Mouse (Mus musculus): ENCODE data around the gene Igfbp2. TPM values are rescaled to one million over a fixed set of nuclear protein-coding genes. Genes with fewer than 3 reads are reported as not detected.

Igfbp2 gene
- total RNA-seq (2014; fragmentation: Nextera tagmentation) (not detected in 2 replicates), total RNA-seq (2017) (not detected in 2 replicates)

DNA sequence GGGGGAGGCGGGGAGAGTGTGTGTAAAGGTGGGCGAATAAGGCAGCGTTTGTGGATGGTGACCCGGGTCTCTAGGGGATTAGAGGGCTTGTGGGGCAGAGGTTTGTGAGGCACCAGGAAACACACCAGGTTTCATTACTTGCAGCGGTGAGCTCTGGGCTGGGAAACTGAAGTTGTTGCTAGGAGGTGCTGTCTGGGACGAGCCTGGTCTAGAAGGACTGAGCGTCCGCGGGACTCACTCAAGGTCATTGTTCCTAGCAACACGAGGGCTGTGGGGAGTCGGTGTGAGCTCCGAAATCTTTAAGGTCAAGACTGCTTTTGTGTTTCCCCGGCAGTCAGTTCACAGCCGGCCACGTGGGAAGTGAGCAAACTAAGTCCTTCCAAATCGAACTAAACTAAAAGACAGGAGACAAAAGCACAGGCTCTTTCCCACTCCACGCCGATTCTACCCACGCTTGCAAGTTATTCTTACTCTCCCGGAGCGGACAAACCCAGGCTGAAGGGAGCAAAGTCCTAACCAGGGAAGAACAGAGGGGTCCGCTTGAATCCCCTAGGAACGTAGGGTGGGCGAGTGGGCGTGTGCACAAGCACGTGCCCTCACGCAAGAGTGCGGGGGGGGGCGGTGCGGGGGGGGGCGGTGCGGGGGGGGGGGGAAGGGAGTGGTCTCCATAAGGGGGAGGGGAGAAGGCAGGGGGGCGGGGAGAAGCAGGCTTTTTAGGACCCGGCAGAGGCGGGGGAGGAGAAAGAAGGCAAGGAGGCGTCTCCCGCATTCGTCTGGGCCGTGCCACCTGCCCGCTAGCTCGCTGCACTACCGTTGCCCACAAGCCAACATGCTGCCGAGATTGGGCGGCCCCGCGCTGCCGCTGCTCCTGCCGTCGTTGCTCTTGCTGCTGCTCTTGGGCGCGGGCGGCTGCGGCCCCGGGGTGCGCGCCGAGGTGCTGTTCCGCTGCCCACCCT, at the start of gene Igfbp2:
Igfbp2 (plus strand) TSS at position 753 of the 956 bp plus-strand sequence.
- ATAC-seq (replicated peaks; ENCODE audit: low FRiP score, low TSS enrichment, poor library complexity, severe bottlenecking) = no peak

DNA sequence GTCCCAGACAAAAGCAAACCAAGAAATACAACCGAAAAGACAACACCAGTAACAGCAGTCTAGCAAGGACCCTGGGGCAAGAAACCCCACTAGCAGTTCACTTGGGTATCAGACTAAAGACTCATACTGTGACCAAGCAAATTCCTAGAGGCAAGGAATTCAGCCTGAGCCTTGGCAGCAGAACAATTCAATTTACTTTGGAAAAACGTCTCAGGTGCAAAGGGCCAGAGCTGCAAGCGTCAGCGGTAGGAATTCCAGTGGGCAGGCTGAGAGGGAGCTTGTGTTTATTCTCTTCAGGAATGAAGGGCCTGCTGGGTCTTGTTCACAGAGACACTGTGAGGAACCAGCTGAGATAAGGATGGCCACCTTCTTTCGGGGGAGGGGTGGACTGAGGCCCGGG, 45.5 kb upstream of the Igfbp2 start:
- ATAC-seq (replicated peaks; ENCODE audit: low FRiP score, low TSS enrichment, poor library complexity, severe bottlenecking) = no peak

DNA sequence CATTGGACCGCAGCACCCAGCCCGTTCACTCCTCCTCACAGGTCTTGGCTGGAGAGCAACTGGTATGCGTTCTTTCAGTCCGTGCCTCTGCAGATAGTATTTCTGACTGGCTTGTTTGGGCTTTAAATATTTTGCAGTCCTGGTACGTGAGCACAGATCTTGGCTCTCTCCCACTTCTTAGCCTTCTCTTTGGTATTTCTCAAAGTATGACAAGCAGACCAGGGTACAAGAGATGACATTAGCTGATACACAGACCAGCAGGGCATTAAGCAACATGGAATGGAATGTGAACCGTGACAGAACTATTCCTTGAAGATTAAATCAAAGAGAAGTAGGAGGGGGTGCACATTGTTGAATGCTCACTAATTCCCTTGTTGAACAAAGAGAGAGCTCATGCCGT, 43.6 kb upstream of the Igfbp2 start:
- no peak for ATAC-seq (replicated peaks; ENCODE audit: low FRiP score, low TSS enrichment, poor library complexity, severe bottlenecking)

DNA sequence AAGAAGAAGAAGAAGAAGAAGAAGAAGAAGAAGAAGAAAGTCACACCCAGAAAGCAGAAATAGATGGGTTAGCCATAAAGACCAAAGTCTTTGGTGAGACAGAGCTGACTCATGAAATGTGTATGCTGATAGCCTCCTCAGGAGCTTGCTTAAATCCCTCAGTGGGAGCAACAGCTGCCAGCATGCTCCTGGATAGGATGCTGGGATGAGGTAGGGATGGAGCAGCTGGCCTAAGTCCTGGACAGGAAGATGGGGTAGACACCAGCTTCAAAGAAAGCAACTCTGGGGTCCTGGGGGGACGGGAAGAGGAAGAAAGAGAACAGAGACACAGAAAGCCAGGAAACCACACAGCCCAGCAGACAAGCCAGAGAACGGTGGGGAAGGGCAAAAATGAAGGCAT, 41.0 kb upstream of the Igfbp2 start:
- no peak for ATAC-seq (replicated peaks; ENCODE audit: low FRiP score, low TSS enrichment, poor library complexity, severe bottlenecking)

DNA sequence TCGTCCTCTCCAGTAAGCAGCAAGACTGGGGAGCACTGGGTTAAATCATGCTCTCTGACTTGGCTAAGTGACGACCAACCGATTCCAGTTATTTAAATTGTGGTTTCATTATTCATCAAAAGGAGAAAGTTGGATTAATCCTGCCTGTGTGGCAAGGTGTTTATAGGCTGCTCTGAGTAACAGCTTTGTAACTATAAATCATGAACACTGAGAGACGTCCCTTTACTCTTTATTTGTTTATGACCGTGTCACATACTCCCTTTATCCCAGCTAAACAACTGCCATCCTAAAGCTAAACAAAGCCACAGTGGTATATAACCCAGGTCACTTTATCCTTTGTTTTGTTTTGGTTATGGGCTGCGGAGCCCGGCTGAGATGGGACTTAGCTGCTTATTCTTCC, 40.3 kb upstream of the Igfbp2 start:
- no peak for ATAC-seq (replicated peaks; ENCODE audit: low FRiP score, low TSS enrichment, poor library complexity, severe bottlenecking)

DNA sequence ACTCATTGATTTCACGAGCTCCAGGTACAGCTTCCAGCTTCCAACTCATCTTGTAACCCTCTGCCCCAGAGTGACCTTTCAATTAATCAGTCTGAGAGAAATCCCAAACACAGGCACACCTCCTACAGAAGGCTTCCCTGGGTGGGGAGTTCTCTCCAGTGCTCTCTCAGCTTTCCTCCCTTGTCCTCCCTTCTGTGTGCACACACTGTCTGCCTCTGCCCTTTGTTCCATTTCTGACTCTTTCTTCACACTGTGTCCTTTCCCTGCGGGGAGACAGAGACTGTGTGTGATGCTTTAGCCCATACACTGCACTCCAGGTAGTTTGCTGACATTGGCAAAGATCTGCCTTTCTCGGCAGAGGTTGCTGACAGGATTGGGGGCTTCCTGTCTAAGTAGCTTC, 33.6 kb upstream of the Igfbp2 start:
- ATAC-seq (replicated peaks; ENCODE audit: low FRiP score, low TSS enrichment, poor library complexity, severe bottlenecking) = no peak

DNA sequence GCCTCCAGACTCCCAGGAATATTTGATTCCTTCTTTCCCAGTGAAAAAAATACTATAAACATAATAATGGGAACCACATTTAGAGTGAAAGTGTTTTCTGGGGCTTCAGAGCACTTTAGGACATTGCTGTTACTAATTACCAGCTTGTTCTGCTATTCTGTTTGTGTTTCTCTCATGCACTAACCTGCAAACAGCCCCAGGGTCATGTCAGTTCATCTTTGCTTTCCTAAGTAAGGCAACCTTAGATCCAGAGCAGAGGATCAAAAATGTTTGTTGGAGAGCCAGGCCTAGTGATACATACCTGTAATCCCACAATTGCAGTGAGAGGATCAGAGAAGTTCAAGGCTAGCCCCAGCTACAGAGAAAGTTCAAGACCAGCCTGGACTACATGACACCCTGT, 32.6 kb upstream of the Igfbp2 start:
- ATAC-seq (replicated peaks; ENCODE audit: low FRiP score, low TSS enrichment, poor library complexity, severe bottlenecking) = no peak

DNA sequence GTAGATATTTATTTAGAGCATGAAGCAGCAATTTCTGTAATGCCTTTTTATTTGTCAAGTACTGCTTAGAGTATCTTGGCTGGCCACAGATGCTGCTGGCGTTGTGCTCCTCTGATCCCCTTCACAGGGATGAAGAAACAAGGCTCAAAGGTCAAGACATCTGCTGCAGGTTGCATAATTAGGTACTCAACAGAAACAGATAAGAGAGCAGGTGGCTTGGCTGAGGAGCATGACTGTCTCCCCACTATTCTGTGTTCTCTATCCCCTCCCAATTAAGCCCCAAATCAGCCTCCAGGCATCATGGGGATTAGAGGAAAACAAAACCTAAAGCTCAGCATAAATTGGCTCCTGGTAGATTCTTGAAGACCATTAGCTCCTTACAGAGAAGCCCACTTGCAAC, 32.0 kb upstream of the Igfbp2 start:
- no peak for ATAC-seq (replicated peaks; ENCODE audit: low FRiP score, low TSS enrichment, poor library complexity, severe bottlenecking)

DNA sequence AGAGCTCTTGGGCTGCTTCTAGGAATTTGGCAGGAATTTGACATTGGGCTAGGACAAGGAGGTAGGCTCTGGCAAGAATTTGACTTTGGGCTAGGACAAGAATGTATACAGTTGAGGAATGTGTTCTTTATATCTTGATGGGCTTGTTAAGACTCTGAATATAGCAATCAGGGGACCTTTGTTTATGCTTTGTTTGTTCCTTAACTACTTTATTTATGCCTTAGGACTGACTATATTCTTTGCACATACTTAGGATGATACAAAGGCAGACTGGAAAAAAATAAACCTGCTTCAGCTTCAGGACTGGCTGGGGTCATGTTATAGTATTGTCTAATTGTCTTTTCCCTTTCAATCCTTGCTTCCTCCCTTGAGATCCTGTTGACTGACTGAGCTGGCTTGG, 31.1 kb upstream of the Igfbp2 start:
- no peak for ATAC-seq (replicated peaks; ENCODE audit: low FRiP score, low TSS enrichment, poor library complexity, severe bottlenecking)

DNA sequence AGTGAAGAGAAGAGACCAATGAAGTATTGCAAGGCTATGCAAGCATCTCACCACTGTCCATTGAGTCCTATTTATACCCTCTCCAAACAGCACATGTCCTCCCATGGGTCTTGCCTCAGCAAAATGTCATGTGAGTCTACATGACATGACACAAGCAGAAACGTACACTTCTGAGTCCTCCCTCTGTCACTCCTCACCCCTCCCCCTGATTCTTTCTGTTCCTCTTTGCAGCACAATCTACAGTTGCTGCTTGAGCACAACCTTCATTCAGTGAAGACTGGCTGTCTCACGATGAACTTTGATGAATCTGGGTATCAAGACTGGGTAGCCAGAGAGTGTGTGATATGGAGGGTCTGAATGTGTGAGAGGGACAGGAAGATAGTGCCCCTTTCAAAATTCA, 28.2 kb upstream of the Igfbp2 start:
- no peak for ATAC-seq (replicated peaks; ENCODE audit: low FRiP score, low TSS enrichment, poor library complexity, severe bottlenecking)

DNA sequence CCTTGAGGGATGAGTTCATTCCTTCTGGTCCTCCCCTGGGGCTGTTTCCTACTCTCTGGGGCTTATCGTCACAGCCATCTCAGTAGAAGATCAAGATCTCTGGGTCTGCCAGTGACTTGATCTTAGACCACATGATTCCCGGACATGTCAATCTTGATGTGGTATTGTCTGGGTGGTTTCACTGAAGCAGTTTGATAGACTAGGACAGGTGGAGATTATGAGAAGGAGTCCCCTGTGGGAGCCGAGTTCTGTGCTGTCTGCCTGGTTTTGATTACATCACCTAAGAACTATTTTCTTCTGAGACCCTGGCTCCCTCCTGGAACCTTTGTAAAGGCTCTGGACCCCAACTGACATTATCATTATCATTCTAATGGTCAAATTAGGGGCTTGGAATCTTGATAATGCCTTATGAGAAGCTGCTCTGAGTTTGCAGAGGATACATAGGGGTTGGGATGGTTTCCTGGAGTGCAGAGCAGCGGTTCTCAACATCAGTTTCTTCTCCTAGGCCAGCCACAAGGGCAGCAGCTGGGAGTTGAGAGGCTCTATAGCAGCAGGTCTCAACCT, 27.1 kb upstream of the Igfbp2 start:
- no peak for ATAC-seq (replicated peaks; ENCODE audit: low FRiP score, low TSS enrichment, poor library complexity, severe bottlenecking)

DNA sequence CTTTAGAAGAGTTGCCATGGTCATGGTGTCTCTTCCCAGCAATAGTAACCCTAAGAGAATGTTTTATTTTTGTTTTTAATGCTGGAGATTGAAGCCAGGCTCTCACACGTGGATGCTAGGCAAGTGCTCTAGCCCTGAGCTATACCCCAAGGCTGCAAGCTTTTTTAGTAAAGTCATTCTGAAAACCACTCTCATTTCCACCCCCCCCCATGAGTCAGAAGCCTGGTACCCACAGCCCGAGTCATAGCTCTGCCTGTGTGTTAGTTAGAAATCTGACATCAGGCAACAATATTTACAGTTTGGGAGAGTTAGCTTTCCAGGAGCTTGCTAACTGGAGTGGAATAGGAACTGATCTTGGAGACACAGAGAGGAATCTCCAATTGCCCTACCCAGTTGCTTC, 25.9 kb upstream of the Igfbp2 start:
- no peak for ATAC-seq (replicated peaks; ENCODE audit: low FRiP score, low TSS enrichment, poor library complexity, severe bottlenecking)

DNA sequence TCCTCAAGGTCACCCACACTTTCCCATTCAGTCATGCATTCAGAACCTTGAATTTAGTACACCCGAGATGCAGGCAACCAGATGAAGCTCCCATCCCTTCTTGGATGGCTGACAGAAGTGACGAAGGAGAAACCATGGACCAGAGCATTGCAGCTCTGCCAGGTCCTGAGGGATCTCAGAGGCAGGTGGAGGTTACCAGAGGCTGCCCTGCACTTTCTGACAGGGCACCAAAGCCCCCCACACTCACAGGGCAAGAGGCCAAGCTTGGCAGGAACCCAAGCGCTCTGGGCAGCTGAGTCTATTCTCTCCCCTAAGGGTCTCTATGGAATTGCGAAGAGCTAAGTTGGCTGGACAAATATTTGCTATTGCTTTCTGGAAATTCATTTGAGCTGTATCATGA, 20.3 kb upstream of the Igfbp2 start:
- ATAC-seq (replicated peaks; ENCODE audit: low FRiP score, low TSS enrichment, poor library complexity, severe bottlenecking) = no peak

DNA sequence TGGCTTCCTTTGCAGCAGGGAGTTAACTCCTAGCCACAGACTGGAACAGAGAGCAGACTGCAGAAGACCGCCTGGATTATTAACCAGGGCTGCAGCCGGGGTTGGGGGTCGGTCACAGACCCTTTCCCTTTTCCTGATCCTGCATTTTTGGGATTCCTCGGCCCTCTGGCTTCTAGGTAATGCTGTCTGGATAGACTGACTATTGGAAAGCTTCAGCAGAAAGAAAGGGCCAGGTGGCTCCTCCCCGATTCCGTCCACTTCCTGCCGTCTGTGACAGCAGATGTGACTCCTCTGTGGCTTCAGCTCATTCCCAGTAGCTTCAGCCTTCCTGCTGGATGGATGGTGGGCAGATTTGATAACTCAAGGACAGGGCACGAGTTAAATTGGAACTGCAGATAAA, 19.3 kb upstream of the Igfbp2 start:
- no peak for ATAC-seq (replicated peaks; ENCODE audit: low FRiP score, low TSS enrichment, poor library complexity, severe bottlenecking)

DNA sequence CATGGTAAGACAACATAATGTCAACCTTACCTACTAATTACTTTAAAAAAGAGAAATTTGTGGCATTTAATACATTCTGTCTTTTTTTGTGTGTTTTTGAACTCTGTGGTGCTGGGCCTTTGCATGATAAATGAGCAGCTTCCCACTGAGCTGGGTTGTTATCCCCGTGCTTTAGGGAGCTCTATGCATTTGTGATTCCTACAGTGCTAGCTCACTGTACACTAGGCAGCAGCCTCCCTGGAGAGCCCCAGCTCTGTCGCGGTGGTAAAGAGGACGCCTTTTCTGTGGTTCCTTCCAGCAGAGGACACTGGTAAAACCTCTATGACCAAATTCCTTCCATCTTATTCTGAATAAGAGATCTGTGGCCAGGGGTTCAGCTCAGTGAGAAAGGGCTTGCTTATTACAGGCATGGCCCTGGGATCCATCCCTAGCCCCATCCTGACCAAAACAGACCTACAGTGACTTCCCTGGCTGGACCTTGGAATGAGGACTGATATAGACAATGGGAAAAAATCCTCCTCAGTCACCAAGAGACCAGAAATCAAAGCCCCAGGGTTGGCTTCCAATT, 18.7 kb upstream of the Igfbp2 start:
- ATAC-seq (replicated peaks; ENCODE audit: low FRiP score, low TSS enrichment, poor library complexity, severe bottlenecking) = no peak

DNA sequence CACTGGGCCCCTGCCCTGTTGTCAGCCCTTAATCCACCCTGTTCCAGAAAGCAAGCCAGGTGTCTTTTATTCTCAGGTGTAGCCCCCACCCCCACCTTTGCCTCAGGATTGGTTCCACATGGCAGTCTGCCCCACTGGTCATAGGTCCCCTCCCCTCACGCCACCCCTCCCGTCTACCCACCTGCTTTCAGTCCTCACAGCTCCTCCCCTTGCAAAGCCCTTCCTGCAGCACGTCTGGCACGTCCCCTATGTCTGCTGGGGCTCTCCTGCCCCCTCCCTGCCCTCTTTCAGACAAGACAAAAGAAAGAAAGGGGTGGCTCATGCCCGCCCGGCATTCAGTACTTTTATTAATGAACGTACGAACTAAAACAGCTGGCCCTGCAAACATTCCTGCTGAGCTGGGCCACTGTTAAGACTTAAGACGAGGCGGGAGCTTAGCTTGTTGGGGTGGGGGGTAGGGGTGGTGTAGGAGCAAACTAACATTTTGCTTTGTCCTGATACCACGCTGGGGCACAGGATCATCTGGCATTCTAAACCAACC, 18.2 kb upstream of the Igfbp2 start:
- ATAC-seq (replicated peaks; ENCODE audit: low FRiP score, low TSS enrichment, poor library complexity, severe bottlenecking) = no peak

DNA sequence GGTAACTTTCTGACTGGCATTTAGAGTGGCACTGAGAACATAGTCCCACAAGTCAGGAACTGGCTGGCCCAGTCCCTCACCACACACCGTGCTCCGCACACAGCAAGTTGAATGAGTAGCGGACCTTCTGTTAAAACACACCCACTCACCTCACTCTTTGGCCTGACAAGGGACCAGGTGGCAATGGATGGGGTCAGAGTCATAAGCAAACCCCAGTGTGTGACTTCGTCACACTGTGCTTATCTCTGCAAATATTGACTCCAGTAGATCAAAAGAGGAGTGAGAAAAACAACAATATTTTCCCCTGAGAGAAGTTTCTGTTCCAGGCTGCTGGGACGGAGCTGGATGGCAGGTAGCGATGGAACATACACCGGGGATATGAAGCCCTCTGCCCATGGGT, 15.0 kb upstream of the Igfbp2 start:
- ATAC-seq (replicated peaks; ENCODE audit: low FRiP score, low TSS enrichment, poor library complexity, severe bottlenecking) = no peak

DNA sequence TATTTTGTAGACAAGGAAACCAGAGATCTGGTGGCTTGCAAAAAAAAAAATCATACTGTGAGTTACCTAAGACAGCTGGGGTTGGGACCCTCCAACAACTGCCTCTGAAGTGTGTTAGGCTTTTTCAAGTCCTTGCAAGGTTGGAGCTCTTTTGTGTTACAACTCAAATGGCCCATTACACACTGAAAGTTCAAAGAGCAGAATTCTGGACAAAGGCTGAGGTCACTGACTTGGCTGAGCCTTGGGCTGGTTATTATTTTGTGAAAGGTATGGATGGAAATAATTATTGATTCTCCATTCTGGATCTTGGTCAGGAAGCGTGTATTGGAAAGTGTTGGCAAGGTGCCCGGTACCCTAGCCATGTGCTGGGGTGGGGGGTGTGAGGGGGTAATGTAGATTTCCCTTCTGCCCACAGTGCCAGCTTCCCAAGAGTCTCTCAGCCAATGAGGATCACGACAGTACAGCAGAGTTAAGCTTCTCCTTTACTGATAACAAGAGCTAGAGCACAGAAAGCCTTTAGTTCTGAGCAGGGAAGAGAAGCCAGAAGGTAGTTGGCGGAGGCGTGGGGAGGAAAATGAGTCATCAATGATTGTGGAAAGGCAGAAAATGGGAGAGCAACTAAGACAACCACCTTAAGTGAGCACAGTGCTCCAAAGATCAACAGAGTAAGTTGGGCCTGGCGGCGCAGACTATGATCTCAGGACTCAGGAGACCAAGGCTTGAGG, 14.2 kb upstream of the Igfbp2 start:
- ATAC-seq (replicated peaks; ENCODE audit: low FRiP score, low TSS enrichment, poor library complexity, severe bottlenecking) = no peak

DNA sequence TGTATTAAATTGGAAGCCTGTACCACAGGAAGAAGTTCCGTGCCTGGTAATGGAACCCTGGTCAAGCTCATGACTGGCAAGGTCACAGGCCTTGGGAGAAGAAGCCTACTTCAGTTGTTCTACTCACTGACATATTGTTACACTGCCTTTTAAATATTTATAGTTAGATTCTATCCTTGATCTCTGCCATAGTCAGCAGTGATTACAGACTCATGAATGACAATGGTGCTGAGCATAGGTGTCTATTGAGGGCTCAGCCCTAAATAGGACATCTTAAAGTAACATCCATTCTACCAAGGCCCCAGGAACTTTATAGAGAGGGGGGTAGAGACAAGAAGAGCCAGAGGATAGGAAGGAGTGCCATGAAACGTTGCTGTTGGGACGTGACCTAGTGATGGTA, 13.2 kb upstream of the Igfbp2 start:
- no peak for ATAC-seq (replicated peaks; ENCODE audit: low FRiP score, low TSS enrichment, poor library complexity, severe bottlenecking)

DNA sequence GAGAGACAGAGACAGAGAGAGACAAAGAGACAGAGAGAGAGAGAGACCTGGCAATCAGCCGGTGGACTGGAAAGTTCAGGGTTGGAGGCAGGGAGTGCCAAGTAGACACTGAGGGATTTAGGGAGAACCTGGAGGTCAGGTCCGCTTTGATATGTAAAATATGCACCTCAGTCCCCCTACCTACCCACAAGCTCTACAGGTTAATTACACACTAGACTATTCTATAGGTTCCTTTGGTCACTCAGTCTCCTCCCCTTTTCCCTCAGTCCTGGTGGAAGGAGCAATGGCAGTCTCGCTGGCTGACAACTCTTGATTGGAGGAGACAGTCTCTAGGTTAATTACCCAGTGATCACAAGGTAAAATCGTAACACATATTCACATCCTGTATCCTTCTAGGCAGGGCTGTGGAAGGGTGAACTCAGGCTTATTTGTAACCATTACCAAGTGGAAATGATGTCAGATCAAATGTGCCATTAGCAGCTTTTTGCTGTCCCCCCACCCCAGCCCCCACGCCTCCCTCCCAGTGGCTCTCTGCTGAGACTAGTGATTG, 11.1 kb upstream of the Igfbp2 start:
- no peak for ATAC-seq (replicated peaks; ENCODE audit: low FRiP score, low TSS enrichment, poor library complexity, severe bottlenecking)
